In genomic region chr9:77750133-77751060, GRCm38 (mm10) we compare ENCODE assay signal across 8 mouse cellular contexts. TPM values are rescaled to one million over a fixed set of nuclear protein-coding genes. Genes with fewer than 3 reads are reported as not detected.
DNase-seq lines count a peak whose midpoint lies in the region; ATAC-seq and TF ChIP-seq lines count a peak whose summit lies in the region.

No protein-coding gene starts in this region.

- no peaks in the 10 kb centered on the region for H3K4me1 ChIP-seq in intestine, postnatal 0 days (replicated peaks; ENCODE audit: control insufficient read depth, insufficient read depth, low read length)
- peaks cover 1% of the 10 kb centered on the region; the same call in 1 of the 2 replicates for H3K4me1 ChIP-seq in midbrain, embryonic 11.5 days (ENCODE audit: control insufficient read depth, insufficient read depth, low read length)

- no peaks in the 10 kb centered on the region for H3K9me3 ChIP-seq in intestine, postnatal 0 days (ENCODE audit: control insufficient read depth)
- H3K9me3 ChIP-seq in midbrain, embryonic 11.5 days (ENCODE audit: control insufficient read depth, low read length): no peaks in the 10 kb centered on the region

- intact Hi-C loops in left cerebral cortex, postnatal 4 days (cut with DNase I): loop anchor here (10.0 kb wide), 1 partner anchor 96 kb away; no protein-coding TSS in a partner anchor

- under 1% methylated on average over 74 of the region's 79 CpGs for WGBS in intestine, postnatal 0 days
- WGBS in midbrain, embryonic 11.5 days: under 1% methylated on average over 79 of the region's 79 CpGs

- peak overlapping the region; percentile 74 for H3K27ac ChIP-seq in intestine, postnatal 0 days (ENCODE audit: low read depth, low read length)
- H3K27ac ChIP-seq in midbrain, embryonic 11.5 days (ENCODE audit: low read depth, low read length): peak overlapping the region; percentile 61; the same call in 1 of the 2 replicates

- peak; percentile 83 for ATAC-seq in intestine, postnatal 0 days
- peak; percentile 84 for ATAC-seq in midbrain, embryonic 11.5 days (ENCODE audit: low FRiP score)

- H3K4me2 ChIP-seq in intestine, postnatal 0 days (replicated peaks; ENCODE audit: low read depth): peak overlapping the region; percentile 78
- H3K4me2 ChIP-seq in midbrain, embryonic 11.5 days: peak overlapping the region; percentile 70

- DNase-seq in adrenal gland, postnatal 10 days: peak; percentile 96
- DNase-seq in embryo, embryonic 9.5 days (ENCODE audit: extremely low spot score): peak; percentile 91
- DNase-seq in gastrocnemius, postnatal 4 days (ENCODE audit: low spot score in 2 of 2): peak; percentile 85 to 92
- peak; percentile 93 for DNase-seq in left cerebral cortex, postnatal 4 days
- peak; percentile 98 for DNase-seq in midbrain, embryonic 11.5 days (ENCODE audit: low spot score, missing footprints)
- peak; percentile 94 for DNase-seq in right cerebral cortex, postnatal 4 days
- DNase-seq in yolk sac, embryonic 10.5 days (ENCODE audit: low spot score): peak; percentile 89

- peak overlapping the region; percentile 67 for H3K9ac ChIP-seq in intestine, postnatal 0 days (ENCODE audit: low read depth, low read length)
- H3K9ac ChIP-seq in midbrain, embryonic 11.5 days (ENCODE audit: low read length): peak overlapping the region; percentile 67

- TF ChIP-seq CTCF in intestine, postnatal 0 days (IDR thresholded peaks at IDR 0.05; ENCODE audit: low read depth): 0 out of 2 replicates have a peak, but pooled peaks have one; percentile 8

- no peaks in the 10 kb centered on the region for H3K36me3 ChIP-seq in intestine, postnatal 0 days (ENCODE audit: control insufficient read depth, insufficient read depth)
- H3K36me3 ChIP-seq in midbrain, embryonic 11.5 days (ENCODE audit: control insufficient read depth, insufficient read depth, low read length): no peaks in the 10 kb centered on the region

- no peaks in the 10 kb centered on the region for H3K27me3 ChIP-seq in intestine, postnatal 0 days (replicated peaks; ENCODE audit: control insufficient read depth, insufficient read depth, low read length)
- no peaks in the 10 kb centered on the region for H3K27me3 ChIP-seq in midbrain, embryonic 11.5 days (ENCODE audit: control insufficient read depth, insufficient read depth, low read length)

- H3K4me3 ChIP-seq in intestine, postnatal 0 days (ENCODE audit: low read depth, low read length): peak overlapping the region; percentile 66
- H3K4me3 ChIP-seq in midbrain, embryonic 11.5 days (ENCODE audit: low read depth, low read length): peak overlapping the region; percentile 43

RNA-seq across cellular contexts. Expression of gene Gclc, which starts 3.9 kb away (rescaled TPM):
- 10 to 100 TPM; 41.3 to 56.4 TPM for total RNA-seq in adrenal gland, postnatal 10 days (2021)
- 10 to 100 TPM in 1 of 2 experiments, 1 to 10 TPM in 1; 7.2 to 10.1 TPM for total RNA-seq in gastrocnemius, postnatal 4 days (2021)
- polyA plus RNA-seq in intestine, postnatal 0 days (2015; fragmentation: Nextera tagmentation; extraction: Ambion mirVana): 12.9 and 19.6 TPM in 2 replicates
- total RNA-seq in left cerebral cortex, postnatal 4 days (2021): 10 to 100 TPM; 23.4 to 26.0 TPM
- polyA plus RNA-seq in midbrain, embryonic 11.5 days (2014; fragmentation: Nextera tagmentation; extraction: Ambion mirVana): 21.0 and 21.6 TPM in 2 replicates

Comparison
In these comparisons a context has a peak if more than half of its experiments do, and no peak if none do; other contexts are left out.
1. Peak in every context shown above with its lines: DNase-seq, ATAC-seq, H3K4me3 ChIP-seq and H3K27ac ChIP-seq.